In the genomic region with DNA sequence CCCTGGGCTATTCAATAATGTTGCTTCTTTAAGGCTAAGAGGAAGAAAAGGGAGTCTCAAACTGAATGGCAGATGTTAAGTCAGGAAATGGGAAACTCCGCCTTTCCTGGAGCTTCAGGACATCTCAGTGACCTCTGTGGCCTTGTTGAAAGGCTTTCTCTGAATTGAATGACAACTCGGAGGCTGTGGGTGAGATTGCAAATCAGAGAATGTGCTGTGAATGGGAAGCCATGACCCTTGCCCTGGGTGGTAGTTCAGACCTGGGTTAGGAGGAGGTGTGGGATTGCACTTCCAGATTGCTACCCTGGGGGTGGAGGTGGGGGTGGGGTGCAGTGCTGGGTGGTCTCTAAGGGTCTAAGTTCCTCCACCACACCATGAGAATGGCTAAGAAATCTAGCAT, we compare ENCODE assay signal across 9 mouse cellular contexts.
DNase-seq lines count a peak whose midpoint lies in the region; ATAC-seq and TF ChIP-seq lines count a peak whose summit lies in the region.
"Had no signal": no experiment of that assay in that cellular context is flagged by ENCODE, and none has a peak within 500 bp of the region (broad histone marks: within the 10 kb centered on the region; RNA-seq: fewer than 3 reads in every experiment).

No protein-coding gene starts in this region.

- 15% methylated on average over 2 of the region's 2 CpGs for WGBS in forebrain, embryonic 10.5 days
- 25% methylated on average over 2 of the region's 2 CpGs for WGBS in forebrain, postnatal 0 days
- 8% methylated on average over 2 of the region's 2 CpGs for WGBS in neural tube, embryonic 15.5 days

- peaks cover 9% of the 10 kb centered on the region for H3K4me1 ChIP-seq in forebrain, embryonic 10.5 days
- no peaks in the 10 kb centered on the region for H3K4me1 ChIP-seq in forebrain, postnatal 0 days (ENCODE audit: insufficient read depth)
- H3K4me1 ChIP-seq in neural tube, embryonic 15.5 days: no peaks in the 10 kb centered on the region

- H3K27me3 ChIP-seq in forebrain, embryonic 10.5 days (ENCODE audit: poor library complexity, severe bottlenecking): no peaks in the 10 kb centered on the region
- no peaks in the 10 kb centered on the region for H3K27me3 ChIP-seq in forebrain, postnatal 0 days (ENCODE audit: insufficient read depth, low read length)
- no peaks in the 10 kb centered on the region for H3K27me3 ChIP-seq in neural tube, embryonic 15.5 days (replicated peaks)

- TF ChIP-seq CTCF in forebrain, postnatal 0 days (IDR thresholded peaks at IDR 0.05; ENCODE audit: low read depth): no peak

- no peak for ATAC-seq in forebrain, postnatal 0 days
- ATAC-seq in neural tube, embryonic 15.5 days (ENCODE audit: low FRiP score): no peak

- H3K27ac ChIP-seq in forebrain, embryonic 10.5 days: no peak overlapping the region
- no peak overlapping the region for H3K27ac ChIP-seq in forebrain, postnatal 0 days (ENCODE audit: low read depth, low read length)
- H3K27ac ChIP-seq in neural tube, embryonic 15.5 days (replicated peaks): no peak overlapping the region

- DNase-seq in forebrain, embryonic 10.5 days (ENCODE audit: extremely low spot score, low spot score): peak; percentile 25
- DNase-seq in forebrain, postnatal 0 days: no peak
- peak; percentile 53 for DNase-seq in neural tube, embryonic 10.5 days (ENCODE audit: extremely low spot score, low spot score)
- DNase-seq in kidney, postnatal 10 days: peak; percentile 36
- DNase-seq in yolk sac, embryonic 10.5 days (ENCODE audit: low spot score): peak; percentile 35
- no peak for DNase-seq in retina, embryonic 14.5 days (ENCODE audit: low spot score)
- DNase-seq in layer of hippocampus, postnatal 36 days: no peak
- DNase-seq: cerebellum, adult 11 months had no signal

- H3K9me3 ChIP-seq in forebrain, embryonic 10.5 days: no peaks in the 10 kb centered on the region
- no peaks in the 10 kb centered on the region for H3K9me3 ChIP-seq in forebrain, postnatal 0 days (ENCODE audit: low read length)
- no peaks in the 10 kb centered on the region for H3K9me3 ChIP-seq in neural tube, embryonic 15.5 days (replicated peaks)

- H3K36me3 ChIP-seq in forebrain, embryonic 10.5 days (replicated peaks): no peaks in the 10 kb centered on the region
- no peaks in the 10 kb centered on the region for H3K36me3 ChIP-seq in forebrain, postnatal 0 days (ENCODE audit: insufficient read depth)
- no peaks in the 10 kb centered on the region for H3K36me3 ChIP-seq in neural tube, embryonic 15.5 days

- no peak overlapping the region for H3K9ac ChIP-seq in forebrain, postnatal 0 days
- no peak overlapping the region for H3K9ac ChIP-seq in neural tube, embryonic 15.5 days (replicated peaks)

- H3K4me3 ChIP-seq in forebrain, embryonic 10.5 days: no peak overlapping the region
- no peak overlapping the region for H3K4me3 ChIP-seq in forebrain, postnatal 0 days (ENCODE audit: low read depth, low read length)
- H3K4me3 ChIP-seq in neural tube, embryonic 15.5 days (replicated peaks): no peak overlapping the region

- H3K4me2 ChIP-seq in forebrain, postnatal 0 days (ENCODE audit: low read depth): no peak overlapping the region
- H3K4me2 ChIP-seq in neural tube, embryonic 15.5 days: no peak overlapping the region

Comparison
In these comparisons a context has a peak if more than half of its experiments do, and no peak if none do; other contexts are left out.
1. DNase-seq: peak in forebrain, embryonic 10.5 days (single experiment), neural tube, embryonic 10.5 days (single experiment), kidney, postnatal 10 days (single experiment) and yolk sac, embryonic 10.5 days (single experiment); none in forebrain, postnatal 0 days (single experiment), retina, embryonic 14.5 days (single experiment) and layer of hippocampus, postnatal 36 days (0 of 2).